Mouse (Mus musculus): ENCODE data around the gene Mcub.

Mcub gene

GRCm38 (mm10) chr3:129896591-129896990 lies 73.4 kb downstream of the Mcub start:
- in situ Hi-C loops (cut with MboI, MseI) = no loop called here

GRCm38 (mm10) chr3:129893143-129893542 lies 76.9 kb downstream of the Mcub start:
- in situ Hi-C loops (cut with MboI, MseI) = no loop called here

GRCm38 (mm10) chr3:129892003-129892402 lies 78.0 kb downstream of the Mcub start:
- in situ Hi-C loops (cut with MboI, MseI) = no loop called here

GRCm38 (mm10) chr3:129887779-129888517 lies 82.1 kb downstream of the Mcub start:
- in situ Hi-C loops (cut with MboI, MseI) = no loop called here

DNA sequence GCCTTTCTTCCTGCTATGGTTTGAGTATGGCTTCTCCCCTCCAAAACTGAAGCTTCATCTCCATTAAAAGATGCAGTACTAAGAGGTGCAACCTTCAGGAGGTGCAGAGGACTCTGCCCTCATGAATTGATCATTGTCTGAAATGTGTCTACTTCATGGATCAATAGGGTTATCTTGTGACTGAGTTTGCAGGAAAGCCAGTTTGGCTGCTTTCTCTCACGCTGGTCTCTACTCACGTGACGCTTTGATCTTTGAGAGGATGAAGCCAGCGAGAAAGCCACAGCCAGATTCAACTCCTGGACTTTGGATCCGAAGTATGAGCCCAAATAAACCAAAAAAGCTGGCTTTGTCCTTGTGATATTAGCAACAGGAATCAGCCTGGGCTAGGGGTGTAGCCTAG lies 83.6 kb downstream of the Mcub start:
- in situ Hi-C loops (cut with MboI, MseI) = no loop called here

- in situ Hi-C loops (cut with MboI, MseI) = no loop called here
Measured at GRCm38 (mm10) chr3:129885577-129885976, 84.4 kb downstream of the Mcub start.

GRCm38 (mm10) chr3:129880925-129881593 lies 88.9 kb downstream of the Mcub start:
- in situ Hi-C loops (cut with MboI, MseI) = no loop called here

DNA sequence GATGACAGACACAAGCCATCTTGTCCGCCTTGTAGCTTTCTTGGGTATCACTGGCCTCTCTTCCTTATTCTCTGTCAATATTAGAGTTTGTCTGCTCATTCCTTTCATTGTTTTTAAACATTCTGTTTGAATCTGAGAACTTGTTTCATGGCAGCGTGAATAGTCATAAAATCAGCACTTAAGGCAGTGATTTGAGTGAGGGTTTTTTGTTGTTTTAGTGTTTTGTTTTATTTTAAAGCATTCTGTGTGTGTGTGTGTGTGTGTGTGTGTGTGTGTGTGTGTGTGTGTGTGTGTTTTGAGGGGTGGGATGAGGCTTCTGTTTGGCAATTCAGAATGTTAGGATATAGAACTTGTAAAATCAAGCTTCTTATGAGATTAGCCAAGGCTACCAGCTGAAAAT lies 90.1 kb downstream of the Mcub start:
- in situ Hi-C loops (cut with MboI, MseI) = no loop called here

DNA sequence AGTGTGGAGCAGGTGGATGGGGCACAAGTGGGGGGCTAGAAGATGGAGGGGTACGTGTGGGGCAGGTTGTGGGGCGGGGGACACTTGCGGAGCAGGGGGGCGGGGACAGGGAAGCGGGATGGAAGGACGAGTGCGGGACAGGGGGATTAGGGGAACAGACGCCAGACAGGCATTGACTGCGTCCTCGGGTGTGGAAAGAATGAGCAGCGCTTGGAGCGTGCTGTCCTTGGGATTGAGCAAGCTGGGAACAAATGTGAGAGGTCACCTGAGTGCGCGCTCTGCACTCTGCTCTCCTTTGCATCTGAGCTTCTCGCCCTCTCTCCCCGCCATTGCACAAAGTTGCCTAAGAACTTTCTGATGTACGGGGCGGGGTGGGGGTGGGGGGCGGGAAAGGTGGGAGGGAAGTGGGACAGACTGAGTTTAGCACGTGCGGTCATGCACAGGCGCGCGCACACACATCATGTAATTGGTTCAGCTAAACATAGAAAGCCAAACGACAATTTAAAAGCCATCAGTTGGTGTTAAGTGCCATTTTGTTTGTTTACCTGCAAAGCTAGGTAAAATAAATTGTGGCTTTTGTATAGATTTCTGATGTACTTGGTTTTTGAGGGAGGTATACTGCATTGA lies 90.8 kb downstream of the Mcub start:
- in situ Hi-C loops (cut with MboI, MseI) = no loop called here

- in situ Hi-C loops (cut with MboI, MseI) = no loop called here
Measured at GRCm38 (mm10) chr3:129878405-129879021, 91.5 kb downstream of the Mcub start, which contains the start of gene Pla2g12a. Gene Pla2g12a (plus strand): TSS chr3:129878606.

DNA sequence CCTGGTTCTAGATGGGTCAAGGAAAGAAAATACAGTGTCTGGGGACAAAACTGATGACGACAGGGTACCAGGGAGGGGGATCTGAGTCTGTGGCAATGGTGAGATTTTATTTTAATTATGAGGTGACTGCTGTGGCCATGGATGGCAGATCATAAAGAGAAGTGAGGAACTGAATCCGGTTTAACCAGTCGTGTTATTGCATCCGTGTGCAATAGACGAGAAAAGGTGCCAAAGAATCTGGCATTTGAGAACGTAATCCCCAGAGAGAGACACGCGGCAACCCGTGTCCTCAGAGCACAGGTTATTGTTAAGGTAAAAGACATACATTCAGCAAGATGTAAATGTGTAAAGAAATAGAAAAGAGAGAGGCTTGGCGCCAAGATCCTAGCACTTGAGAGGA lies 92.7 kb downstream of the Mcub start:
- in situ Hi-C loops (cut with MboI, MseI) = no loop called here
